Mouse (Mus musculus): ENCODE results near the gene Taz. TPM values are rescaled to one million over a fixed set of nuclear protein-coding genes. Genes with fewer than 3 reads are reported as not detected.

Taz gene
- polyA plus RNA-seq (2015; fragmentation: Nextera tagmentation; extraction: Ambion mirVana) = 80.2 and 86.0 TPM in 2 replicates

GRCm38 (mm10) chrX:74281732-74282394 lies at the start of gene Taz, which contains the start of gene Dnase1l1:
Taz (plus strand) TSS chrX:74281912.
Dnase1l1 (minus strand) TSS chrX:74282337.
- ATAC-seq (ENCODE audit: low read depth) = peak; percentile 71
- Histone ChIP-seq H3K9me3 (no peaks in the 10 kb centered on the region), H3K9ac (peak within 1 kb of the TSS; percentile 83), H3K4me3 (peak within 1 kb of the TSS; percentile 58), H3K36me3 (no peaks in the 10 kb centered on the region), H3K4me2 (peak within 1 kb of the TSS; percentile 74), H3K27ac (replicated peaks) (peak within 1 kb of the TSS; percentile 89), H3K4me1 (replicated peaks) (peaks cover 21% of the 10 kb centered on the region), H3K27me3 (no peaks in the 10 kb centered on the region)
- 17% methylated on average over 16 of the region's 16 CpGs for WGBS

- no peak for ATAC-seq (ENCODE audit: low read depth)
- 93% methylated on average over 5 of the region's 5 CpGs for WGBS
- H3K9me3 ChIP-seq = no peaks in the 10 kb centered on the region
- H3K27ac ChIP-seq (replicated peaks) = no peak overlapping the region
- no peak overlapping the region for H3K4me3 ChIP-seq
- H3K36me3 ChIP-seq = peaks cover 93% of the 10 kb centered on the region
- no peaks in the 10 kb centered on the region for H3K4me1 ChIP-seq (replicated peaks)
- no peak overlapping the region for H3K9ac ChIP-seq
- no peaks in the 10 kb centered on the region for H3K27me3 ChIP-seq
- H3K4me2 ChIP-seq = no peak overlapping the region
Measured at GRCm38 (mm10) chrX:74233196-74233595, 48.5 kb upstream of the Taz start.

GRCm38 (mm10) chrX:74240332-74240731 lies 41.4 kb upstream of the Taz start:
- Histone ChIP-seq H3K36me3 (peaks cover 77% of the 10 kb centered on the region), H3K27me3 (no peaks in the 10 kb centered on the region), H3K9ac (no peak overlapping the region), H3K27ac (replicated peaks) (no peak overlapping the region), H3K4me2 (no peak overlapping the region), H3K9me3 (no peaks in the 10 kb centered on the region), H3K4me1 (replicated peaks) (peaks cover 18% of the 10 kb centered on the region), H3K4me3 (no peak overlapping the region)
- WGBS = 93% methylated on average over 4 of the region's 4 CpGs
- ATAC-seq (ENCODE audit: low read depth) = no peak

GRCm38 (mm10) chrX:74243396-74243795 lies 38.3 kb upstream of the Taz start:
- H3K27me3 ChIP-seq = no peaks in the 10 kb centered on the region
- peaks cover 18% of the 10 kb centered on the region for H3K4me1 ChIP-seq (replicated peaks)
- H3K4me3 ChIP-seq = peak overlapping the region; percentile 58
- peak overlapping the region; percentile 85 for H3K9ac ChIP-seq
- no peaks in the 10 kb centered on the region for H3K9me3 ChIP-seq
- H3K27ac ChIP-seq (replicated peaks) = no peak overlapping the region
- H3K36me3 ChIP-seq = peaks cover 50% of the 10 kb centered on the region
- WGBS = 84% methylated on average over 2 of the region's 2 CpGs
- H3K4me2 ChIP-seq = peak overlapping the region; percentile 61
- no peak for ATAC-seq (ENCODE audit: low read depth)

GRCm38 (mm10) chrX:74243807-74244206 lies 37.9 kb upstream of the Taz start:
- peak overlapping the region; percentile 58 for H3K4me3 ChIP-seq
- H3K9me3 ChIP-seq = no peaks in the 10 kb centered on the region
- peaks cover 46% of the 10 kb centered on the region for H3K36me3 ChIP-seq
- 64% methylated on average over 3 of the region's 3 CpGs for WGBS
- H3K9ac ChIP-seq = peak overlapping the region; percentile 85
- peak overlapping the region; percentile 61 for H3K4me2 ChIP-seq
- H3K4me1 ChIP-seq (replicated peaks) = peaks cover 18% of the 10 kb centered on the region
- peak overlapping the region; percentile 90; the same call in 1 of the 2 replicates for H3K27ac ChIP-seq (replicated peaks)
- ATAC-seq (ENCODE audit: low read depth) = no peak
- no peaks in the 10 kb centered on the region for H3K27me3 ChIP-seq

- no peaks in the 10 kb centered on the region for H3K9me3 ChIP-seq
- H3K27ac ChIP-seq (replicated peaks) = peak overlapping the region; percentile 90
- peak overlapping the region; percentile 58 for H3K4me3 ChIP-seq
- peaks cover 38% of the 10 kb centered on the region for H3K36me3 ChIP-seq
- WGBS = 27% methylated on average over 3 of the region's 3 CpGs
- peaks cover 25% of the 10 kb centered on the region for H3K4me1 ChIP-seq (replicated peaks)
- peak; percentile 13; the same call in 1 of the 2 replicates for ATAC-seq (ENCODE audit: low read depth)
- no peaks in the 10 kb centered on the region for H3K27me3 ChIP-seq
- H3K9ac ChIP-seq = peak overlapping the region; percentile 85
- peak overlapping the region; percentile 61 for H3K4me2 ChIP-seq
Measured at GRCm38 (mm10) chrX:74244614-74245083, 37.1 kb upstream of the Taz start.

GRCm38 (mm10) chrX:74245107-74245506 lies 36.6 kb upstream of the Taz start:
- peak overlapping the region; percentile 61 for H3K4me2 ChIP-seq
- H3K27me3 ChIP-seq = no peaks in the 10 kb centered on the region
- 37% methylated on average over 1 of the region's 1 CpGs for WGBS
- peaks cover 33% of the 10 kb centered on the region for H3K36me3 ChIP-seq
- H3K4me1 ChIP-seq (replicated peaks) = peaks cover 25% of the 10 kb centered on the region
- ATAC-seq (ENCODE audit: low read depth) = no peak
- no peaks in the 10 kb centered on the region for H3K9me3 ChIP-seq
- peak overlapping the region; percentile 85 for H3K9ac ChIP-seq
- peak overlapping the region; percentile 58 for H3K4me3 ChIP-seq
- peak overlapping the region; percentile 90 for H3K27ac ChIP-seq (replicated peaks)

- peak overlapping the region; percentile 61 for H3K4me2 ChIP-seq
- 25% methylated on average over 21 of the region's 21 CpGs for WGBS
- H3K4me3 ChIP-seq = peak overlapping the region; percentile 58
- H3K9ac ChIP-seq = peak overlapping the region; percentile 85
- ATAC-seq (ENCODE audit: low read depth) = peak; percentile 59
- H3K27me3 ChIP-seq = no peaks in the 10 kb centered on the region
- peaks cover 25% of the 10 kb centered on the region for H3K4me1 ChIP-seq (replicated peaks)
- peaks cover 27% of the 10 kb centered on the region for H3K36me3 ChIP-seq
- H3K9me3 ChIP-seq = no peaks in the 10 kb centered on the region
- peak overlapping the region; percentile 90 for H3K27ac ChIP-seq (replicated peaks)
Measured at GRCm38 (mm10) chrX:74245687-74246086, 36.0 kb upstream of the Taz start.

GRCm38 (mm10) chrX:74246213-74246681 lies 35.5 kb upstream of the Taz start:
- WGBS = 22% methylated on average over 38 of the region's 38 CpGs
- peak overlapping the region; percentile 58 for H3K4me3 ChIP-seq
- peak overlapping the region; percentile 61 for H3K4me2 ChIP-seq
- peaks cover 22% of the 10 kb centered on the region for H3K36me3 ChIP-seq
- peak; percentile 95 for ATAC-seq (ENCODE audit: low read depth)
- peaks cover 25% of the 10 kb centered on the region for H3K4me1 ChIP-seq (replicated peaks)
- H3K9me3 ChIP-seq = no peaks in the 10 kb centered on the region
- peak overlapping the region; percentile 85 for H3K9ac ChIP-seq
- H3K27me3 ChIP-seq = no peaks in the 10 kb centered on the region
- peak overlapping the region; percentile 90 for H3K27ac ChIP-seq (replicated peaks)

GRCm38 (mm10) chrX:74246693-74247092 lies 35.0 kb upstream of the Taz start:
- peak; percentile 22 for ATAC-seq (ENCODE audit: low read depth)
- peak overlapping the region; percentile 72 for H3K27ac ChIP-seq (replicated peaks)
- H3K4me3 ChIP-seq = peak overlapping the region; percentile 58
- no peaks in the 10 kb centered on the region for H3K9me3 ChIP-seq
- H3K9ac ChIP-seq = peak overlapping the region; percentile 58
- WGBS = 26% methylated on average over 15 of the region's 15 CpGs
- no peaks in the 10 kb centered on the region for H3K27me3 ChIP-seq
- peaks cover 25% of the 10 kb centered on the region for H3K4me1 ChIP-seq (replicated peaks)
- peaks cover 17% of the 10 kb centered on the region for H3K36me3 ChIP-seq
- H3K4me2 ChIP-seq = peak overlapping the region; percentile 51

- Histone ChIP-seq H3K4me2 (peak overlapping the region; percentile 58), H3K36me3 (no peaks in the 10 kb centered on the region), H3K4me1 (replicated peaks) (peaks cover 13% of the 10 kb centered on the region), H3K27me3 (no peaks in the 10 kb centered on the region), H3K9me3 (no peaks in the 10 kb centered on the region), H3K27ac (replicated peaks) (no peak overlapping the region), H3K9ac (no peak overlapping the region), H3K4me3 (no peak overlapping the region)
- ATAC-seq (ENCODE audit: low read depth) = no peak
- WGBS = 13% methylated on average over 3 of the region's 3 CpGs
Measured at GRCm38 (mm10) chrX:74248651-74249050, 33.1 kb upstream of the Taz start.

GRCm38 (mm10) chrX:74249615-74250014 lies 32.1 kb upstream of the Taz start, which contains the start of gene Flna:
Flna (minus strand) TSS chrX:74249820.
- H3K4me2 ChIP-seq = peak within 1 kb of the TSS; percentile 58
- no peaks in the 10 kb centered on the region for H3K9me3 ChIP-seq
- H3K9ac ChIP-seq = peak within 1 kb of the TSS; percentile 67
- peak within 1 kb of the TSS; percentile 42 for H3K4me3 ChIP-seq
- ATAC-seq (ENCODE audit: low read depth) = no peak
- H3K36me3 ChIP-seq = no peaks in the 10 kb centered on the region
- peaks cover 6% of the 10 kb centered on the region; the same call in 1 of the 2 replicates for H3K4me1 ChIP-seq (replicated peaks)
- H3K27ac ChIP-seq (replicated peaks) = peak within 1 kb of the TSS; percentile 56
- 24% methylated on average over 38 of the region's 38 CpGs for WGBS
- H3K27me3 ChIP-seq = no peaks in the 10 kb centered on the region

Data from neural tube, embryonic 13.5 days (tissue).